Mouse (Mus musculus): ENCODE data around the gene Foxd1. TPM values are rescaled to one million over a fixed set of nuclear protein-coding genes. Genes with fewer than 3 reads are reported as not detected.

The Foxd1 gene
- total RNA-seq, 2 experiments from 2014 or later = 1.1 to 2.1 TPM

- intact Hi-C loops (cut with DNase I) = loop anchor here (2.0 kb wide), 1 partner anchor 233 kb away; no protein-coding TSS in a partner anchor
- no peak for DNase-seq (ENCODE audit: low spot score in 2 of 2)
Measured at GRCm38 (mm10) chr13:98353709-98354089, 343 bp upstream of the Foxd1 start.

- peak; percentile 25 to 45 for DNase-seq (ENCODE audit: low spot score in 2 of 2)
- intact Hi-C loops (cut with DNase I) = loop anchor here (2.0 kb wide), 1 partner anchor 232 kb away; no protein-coding TSS in a partner anchor
Measured at GRCm38 (mm10) chr13:98354871-98355558, 973 bp downstream of the Foxd1 start.

- no peak for DNase-seq (ENCODE audit: low spot score in 2 of 2)
- intact Hi-C loops (cut with DNase I) = loop anchor here (2.0 kb wide), 1 partner anchor 231 kb away; no protein-coding TSS in a partner anchor
Measured at GRCm38 (mm10) chr13:98355559-98356111, 1.6 kb downstream of the Foxd1 start.

- no peak for DNase-seq (ENCODE audit: low spot score in 2 of 2)
- intact Hi-C loops (cut with DNase I) = no loop called here
Measured at GRCm38 (mm10) chr13:98356176-98356972, 2.3 kb downstream of the Foxd1 start.

GRCm38 (mm10) chr13:98356973-98357425 lies 3.0 kb downstream of the Foxd1 start:
- no peak for DNase-seq (ENCODE audit: low spot score in 2 of 2)
- intact Hi-C loops (cut with DNase I) = no loop called here

GRCm38 (mm10) chr13:98357433-98358423 lies 3.7 kb downstream of the Foxd1 start:
- intact Hi-C loops (cut with DNase I) = loop anchor here (2.0 kb wide), 1 partner anchor 147 kb away; no protein-coding TSS in a partner anchor
- DNase-seq (ENCODE audit: low spot score in 2 of 2) = no peak

GRCm38 (mm10) chr13:98358424-98359181 lies 4.6 kb downstream of the Foxd1 start:
- intact Hi-C loops (cut with DNase I) = loop anchor here (2.0 kb wide), 1 partner anchor 146 kb away; no protein-coding TSS in a partner anchor

GRCm38 (mm10) chr13:98359337-98359736 lies 5.3 kb downstream of the Foxd1 start:
- intact Hi-C loops (cut with DNase I) = loop anchor here (2.0 kb wide), 1 partner anchor 145 kb away; no protein-coding TSS in a partner anchor
- no peak for DNase-seq (ENCODE audit: low spot score in 2 of 2)

More at GRCm38 (mm10) chr13:98358424-98359181, 4.6 kb downstream of the Foxd1 start:
- no peak for DNase-seq (ENCODE audit: low spot score in 2 of 2)

GRCm38 (mm10) chr13:98360391-98360790 lies 6.3 kb downstream of the Foxd1 start:
- DNase-seq (ENCODE audit: low spot score in 2 of 2) = no peak
- intact Hi-C loops (cut with DNase I) = no loop called here

- no peak for DNase-seq (ENCODE audit: low spot score in 2 of 2)
- intact Hi-C loops (cut with DNase I) = no loop called here
Measured at GRCm38 (mm10) chr13:98361161-98361560, 7.1 kb downstream of the Foxd1 start.

- intact Hi-C loops (cut with DNase I) = no loop called here
- no peak for DNase-seq (ENCODE audit: low spot score in 2 of 2)
Measured at GRCm38 (mm10) chr13:98363046-98363445, 9.0 kb downstream of the Foxd1 start.

- intact Hi-C loops (cut with DNase I) = no loop called here
- DNase-seq (ENCODE audit: low spot score in 2 of 2) = no peak
Measured at GRCm38 (mm10) chr13:98365081-98365480, 11.0 kb downstream of the Foxd1 start.

GRCm38 (mm10) chr13:98365766-98366421 lies 11.9 kb downstream of the Foxd1 start:
- intact Hi-C loops (cut with DNase I) = no loop called here
- DNase-seq (ENCODE audit: low spot score in 2 of 2) = no peak

- intact Hi-C loops (cut with DNase I) = no loop called here
Measured at GRCm38 (mm10) chr13:98366469-98367275, 12.6 kb downstream of the Foxd1 start.

GRCm38 (mm10) chr13:98367601-98368000 lies 13.6 kb downstream of the Foxd1 start:
- intact Hi-C loops (cut with DNase I) = no loop called here
- no peak for DNase-seq (ENCODE audit: low spot score in 2 of 2)

More at GRCm38 (mm10) chr13:98366469-98367275, 12.6 kb downstream of the Foxd1 start:
- no peak for DNase-seq (ENCODE audit: low spot score in 2 of 2)

- intact Hi-C loops (cut with DNase I) = no loop called here
- no peak for DNase-seq (ENCODE audit: low spot score in 2 of 2)
Measured at GRCm38 (mm10) chr13:98369046-98369445, 15.0 kb downstream of the Foxd1 start.

GRCm38 (mm10) chr13:98374560-98374959 lies 20.5 kb downstream of the Foxd1 start:
- intact Hi-C loops (cut with DNase I) = no loop called here
- DNase-seq (ENCODE audit: low spot score in 2 of 2) = no peak
